Mouse (Mus musculus) liver, adult 2 months (tissue): ENCODE results near the gene Tprkb. TPM values are rescaled to one million over a fixed set of nuclear protein-coding genes. Genes with fewer than 3 reads are reported as not detected.

Experiments used
- DNase-seq: peaks from one replicate; pipeline ENCODE4 v3.0.0-alpha.2; 2011; ENCODE audit warnings: low read depth, low spot score; ENCODE audit errors: extremely low read depth
- H3K27ac ChIP-seq: fragments of 200-500 bp; replicated peaks from 2 replicates; pipeline ENCODE4 v1.5.1; 2012; ENCODE audit warnings: low read depth, mild to moderate bottlenecking, control low read depth, inconsistent platforms, low read length; ENCODE audit not compliant: insufficient read depth
- H3K27me3 ChIP-seq: fragments of 200-500 bp; 2 replicates; pipeline ENCODE4 v1.6.1; 2012; ENCODE audit warnings: mild to moderate bottlenecking, moderate library complexity, low read length, inconsistent platforms; ENCODE audit not compliant: control insufficient read depth, insufficient read depth
- H3K36me3 ChIP-seq: fragments of 200-500 bp; 2 replicates; pipeline ENCODE4 v1.6.1; 2012; ENCODE audit warnings: low read length, inconsistent platforms; ENCODE audit not compliant: control insufficient read depth, insufficient read depth
- H3K4me1 ChIP-seq: fragments of 200-500 bp; 2 replicates; pipeline ENCODE4 v1.6.1; 2011; ENCODE audit warnings: low read length; ENCODE audit not compliant: control insufficient read depth, insufficient read depth
- H3K4me3 ChIP-seq: fragments of 200-500 bp; 2 replicates; pipeline ENCODE4 v1.5.1; 2011; ENCODE audit warnings: low read depth, mild to moderate bottlenecking, control low read depth, low read length, moderate library complexity; ENCODE audit not compliant: insufficient read depth
- H3K79me2 ChIP-seq: fragments of 200-500 bp; 2 replicates; pipeline ENCODE4 v1.6.1; 2012; ENCODE audit warnings: inconsistent platforms, mild to moderate bottlenecking, low read length, moderate library complexity; ENCODE audit not compliant: control insufficient read depth, insufficient read depth
- H3K9ac ChIP-seq: fragments of 200-500 bp; 2 replicates; pipeline ENCODE4 v1.6.1; 2012; ENCODE audit warnings: low read depth, mild to moderate bottlenecking, control low read depth, inconsistent platforms, low read length
- CTCF ChIP-seq: fragments of 200-500 bp; IDR thresholded peaks from 2 replicates; pipeline ENCODE4 v1.5.1; 2011; ENCODE audit warnings: low read depth, low read length, control low read depth
- POLR2A ChIP-seq: fragments of 200-500 bp; IDR thresholded peaks from 2 replicates; pipeline ENCODE4 v1.6.1; 2011; ENCODE audit warnings: low read length, control low read depth; ENCODE audit not compliant: insufficient read depth; ENCODE audit errors: extremely low read depth
- WGBS: fragments of 180-500 bp; shearing (Covaris S2); methylation state at CpG from one replicate; pipeline ENCODE4 v1.1.7; 2018; 5-methylcytosine and 5-hydroxymethylcytosine counted together
- polyA plus RNA-seq: library from polyadenylated mRNA; depleted of rRNA; stranded (reverse); fragments of >200 nt; gene quantifications from 2 replicates; pipeline ENCODE4 v1.2.3, GENCODE M21; 2012
- total RNA-seq: library from RNA; depleted of rRNA; stranded (reverse); fragments of >200 nt; gene quantifications from 2 replicates; pipeline ENCODE4 v1.2.3, GENCODE M21; 2014

Gene Tprkb
- total and polyA plus RNA-seq, 2 experiments, result 100 to 170 TPM

GRCm38 (mm10) chr6:85926709-85927108, 15.0 kb downstream of the Tprkb start:
- Histone ChIP-seq H3K4me1 (peaks cover 45% of the 10 kb centered on the region), H3K9ac (no peak overlapping the region), H3K79me2 (peaks cover 2% of the 10 kb centered on the region; the same call in 1 of the 2 replicates), H3K4me3 (no peak overlapping the region), H3K27me3 (no peaks in the 10 kb centered on the region), H3K27ac (peak overlapping the region; percentile 86), H3K36me3 (peaks cover 73% of the 10 kb centered on the region)
- 24% methylated on average over 1 of the region's 1 CpGs for WGBS
- TF ChIP-seq POLR2A, result no peak
- no peak for TF ChIP-seq CTCF
- peak; percentile 84 for DNase-seq

- DNase-seq, result peak; percentile 82
- peaks cover 49% of the 10 kb centered on the region for H3K4me1 ChIP-seq
- H3K36me3 ChIP-seq, result peaks cover 64% of the 10 kb centered on the region
- H3K9ac ChIP-seq, result peak overlapping the region; percentile 48
- H3K27ac ChIP-seq, result peak overlapping the region; percentile 86
- H3K27me3 ChIP-seq, result no peaks in the 10 kb centered on the region
- TF ChIP-seq POLR2A, result no peak
- no peak overlapping the region for H3K4me3 ChIP-seq
- 39% methylated on average over 9 of the region's 9 CpGs for WGBS
- H3K79me2 ChIP-seq, result no peaks in the 10 kb centered on the region
Observed at GRCm38 (mm10) chr6:85927476-85928464, 16.1 kb downstream of the Tprkb start.

- H3K27ac ChIP-seq, result peak overlapping the region; percentile 92
- peaks cover 60% of the 10 kb centered on the region for H3K4me1 ChIP-seq
- H3K27me3 ChIP-seq, result no peaks in the 10 kb centered on the region
- no peaks in the 10 kb centered on the region for H3K79me2 ChIP-seq
- H3K9ac ChIP-seq, result peak overlapping the region; percentile 24; the same call in 1 of the 2 replicates
- no peak for TF ChIP-seq POLR2A
- TF ChIP-seq CTCF, result no peak
- H3K36me3 ChIP-seq, result peaks cover 51% of the 10 kb centered on the region
- WGBS, result 22% methylated on average over 1 of the region's 1 CpGs
- DNase-seq, result peak; percentile 98
- H3K4me3 ChIP-seq, result no peak overlapping the region
Observed at GRCm38 (mm10) chr6:85929312-85929711, 17.6 kb downstream of the Tprkb start.

- peak overlapping the region; percentile 87 for H3K27ac ChIP-seq
- WGBS, result 26% methylated on average over 8 of the region's 8 CpGs
- TF ChIP-seq POLR2A (no peak), CTCF (no peak)
- H3K9ac ChIP-seq, result peak overlapping the region; percentile 55; the same call in 1 of the 2 replicates
- H3K27me3 ChIP-seq, result no peaks in the 10 kb centered on the region
- H3K36me3 ChIP-seq, result peaks cover 13% of the 10 kb centered on the region
- no peaks in the 10 kb centered on the region for H3K79me2 ChIP-seq
- peak; percentile 90 for DNase-seq
- no peak overlapping the region for H3K4me3 ChIP-seq
- peaks cover 48% of the 10 kb centered on the region for H3K4me1 ChIP-seq
Observed at GRCm38 (mm10) chr6:85934047-85934446, 22.4 kb downstream of the Tprkb start.

GRCm38 (mm10) chr6:85935646-85936045, 24.0 kb downstream of the Tprkb start:
- H3K79me2 ChIP-seq, result no peaks in the 10 kb centered on the region
- no peak for DNase-seq
- TF ChIP-seq CTCF (no peak), POLR2A (no peak)
- H3K9ac ChIP-seq, result no peak overlapping the region
- H3K4me1 ChIP-seq, result peaks cover 36% of the 10 kb centered on the region
- WGBS, result 83% methylated on average over 3 of the region's 3 CpGs
- H3K36me3 ChIP-seq, result peaks cover 3% of the 10 kb centered on the region
- H3K27me3 ChIP-seq, result no peaks in the 10 kb centered on the region
- no peak overlapping the region for H3K4me3 ChIP-seq
- H3K27ac ChIP-seq, result peak overlapping the region; percentile 19; the same call in 1 of the 2 replicates
